In the genomic region with DNA sequence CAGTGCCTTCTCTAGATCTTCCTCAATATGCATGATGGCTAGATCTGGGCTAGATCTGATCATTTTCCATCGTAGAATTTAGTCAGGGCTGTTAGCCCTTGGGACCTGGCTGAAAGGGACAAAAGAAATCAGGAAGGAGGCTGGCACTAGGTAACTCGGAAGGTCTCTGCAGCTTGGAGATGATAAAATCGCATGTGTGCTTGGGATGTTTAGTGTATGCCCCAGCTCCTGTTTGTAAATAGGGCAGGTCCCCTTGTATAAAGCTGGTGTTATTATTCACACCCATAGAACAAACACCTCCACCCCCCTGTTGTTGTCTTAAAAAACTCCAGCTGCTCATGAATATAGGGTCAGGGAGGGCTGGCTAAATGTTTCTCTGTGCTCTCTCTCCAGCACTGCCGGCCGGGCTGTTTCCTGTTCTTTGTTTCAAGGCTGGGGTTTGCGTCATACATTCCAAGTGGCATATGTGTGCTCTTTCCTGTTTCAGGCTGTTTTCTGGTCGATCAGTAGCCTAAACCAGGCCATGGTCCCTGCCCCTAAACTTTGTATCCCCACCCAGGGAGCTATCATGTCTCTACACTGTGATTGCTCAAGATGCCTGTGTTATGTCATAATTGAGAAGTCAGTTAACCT, we compare ENCODE assay signal across 8 mouse cellular contexts. TPM values are rescaled to one million over a fixed set of nuclear protein-coding genes. Genes with fewer than 3 reads are reported as not detected.
DNase-seq lines count a peak whose midpoint lies in the region; ATAC-seq and TF ChIP-seq lines count a peak whose summit lies in the region.

No protein-coding gene starts in this region.

- H3K9me3 ChIP-seq in intestine, embryonic 16.5 days (ENCODE audit: control insufficient read depth, low read length), result no peaks in the 10 kb centered on the region
- H3K9me3 ChIP-seq in neural tube, embryonic 13.5 days, result no peaks in the 10 kb centered on the region

- peak; percentile 68 for DNase-seq in ovary, adult 18-20 months (ENCODE audit: low spot score)
- DNase-seq in ovary, postnatal 14 days (ENCODE audit: low spot score), result no peak
- peak; percentile 91 for DNase-seq in brain, embryonic 14.5 days (ENCODE audit: low read depth)
- DNase-seq in heart, adult 11 months, result peak; percentile 99
- DNase-seq in lung, adult 18-20 months, result peak; percentile 84 to 91
- no peak for DNase-seq in frontal cortex, postnatal 14 days (ENCODE audit: low spot score in 2 of 2)

- peak overlapping the region; percentile 60 for H3K4me2 ChIP-seq in intestine, embryonic 16.5 days (ENCODE audit: low read depth, low read length)
- H3K4me2 ChIP-seq in neural tube, embryonic 13.5 days, result peak overlapping the region; percentile 88

- H3K9ac ChIP-seq in intestine, embryonic 16.5 days (ENCODE audit: low read depth, low read length), result peak overlapping the region; percentile 65
- peak overlapping the region; percentile 64 for H3K9ac ChIP-seq in neural tube, embryonic 13.5 days

- no peak for TF ChIP-seq POLR2A in brain, embryonic 14.5 days (IDR thresholded peaks at IDR 0.05; ENCODE audit: borderline replicate concordance, extremely low read depth, insufficient read depth, insufficient read length, poor library complexity, severe bottlenecking)

- peaks cover 52% of the 10 kb centered on the region for H3K4me1 ChIP-seq in intestine, embryonic 16.5 days (ENCODE audit: control insufficient read depth, insufficient read depth, low read length)
- H3K4me1 ChIP-seq in neural tube, embryonic 13.5 days (replicated peaks), result peaks cover 57% of the 10 kb centered on the region

- H3K27me3 ChIP-seq in intestine, embryonic 16.5 days (replicated peaks; ENCODE audit: control insufficient read depth, insufficient read depth, low read length), result no peaks in the 10 kb centered on the region
- no peaks in the 10 kb centered on the region for H3K27me3 ChIP-seq in neural tube, embryonic 13.5 days

- ATAC-seq in intestine, embryonic 16.5 days, result peak; percentile 19
- no peak for ATAC-seq in neural tube, embryonic 13.5 days (ENCODE audit: low read depth)

- no peaks in the 10 kb centered on the region for H3K36me3 ChIP-seq in intestine, embryonic 16.5 days (ENCODE audit: control insufficient read depth, insufficient read depth, low read length)
- H3K36me3 ChIP-seq in neural tube, embryonic 13.5 days, result no peaks in the 10 kb centered on the region

- TF ChIP-seq CTCF in brain, embryonic 14.5 days (IDR thresholded peaks at IDR 0.05; ENCODE audit: borderline replicate concordance, extremely low read depth, insufficient read depth, insufficient read length), result no peak

- peak overlapping the region; percentile 92 for H3K27ac ChIP-seq in intestine, embryonic 16.5 days (ENCODE audit: low read length)
- peak overlapping the region; percentile 80 for H3K27ac ChIP-seq in neural tube, embryonic 13.5 days (replicated peaks)

- WGBS in intestine, embryonic 16.5 days, result 2% methylated on average over 7 of the region's 7 CpGs
- 0% methylated on average over 7 of the region's 7 CpGs for WGBS in neural tube, embryonic 13.5 days

- peak overlapping the region; percentile 53 for H3K4me3 ChIP-seq in intestine, embryonic 16.5 days (ENCODE audit: low read length)
- peak overlapping the region; percentile 79 for H3K4me3 ChIP-seq in neural tube, embryonic 13.5 days

RNA-seq across cellular contexts. Expression of a gene that starts 2.8 kb away (rescaled TPM):
- polyA plus RNA-seq in brain, embryonic 14.5 days (2012; rRNA removed), result 22.3 and 24.1 TPM in 2 replicates
- 68.1 and 71.9 TPM in 2 replicates for polyA plus RNA-seq in intestine, embryonic 16.5 days (2015; fragmentation: Nextera tagmentation; extraction: Ambion mirVana)
- 23.8 and 25.3 TPM in 2 replicates for polyA plus RNA-seq in neural tube, embryonic 13.5 days (2015; fragmentation: Nextera tagmentation; extraction: Ambion mirVana)

Comparison
In these comparisons a context has a peak if more than half of its experiments do, and no peak if none do; other contexts are left out.
1. DNase-seq: peak in ovary, adult 18-20 months (single experiment), brain, embryonic 14.5 days (single experiment), heart, adult 11 months (single experiment) and lung, adult 18-20 months (2 of 2); none in ovary, postnatal 14 days (single experiment) and frontal cortex, postnatal 14 days (0 of 2).